Mouse (Mus musculus) hindbrain, embryonic 10.5 days (tissue): Measurements from ENCODE around the gene Epha6. TPM values are rescaled to one million over a fixed set of nuclear protein-coding genes. Genes with fewer than 3 reads are reported as not detected.

ENCODE experiments used
- DNase-seq: peaks from one replicate; pipeline ENCODE4 v3.0.0-alpha.2; 2017; ENCODE audit warnings: low spot score
- H3K27ac ChIP-seq: fragments of 300-500 bp; sonication (generic); 2 replicates; pipeline ENCODE4 v1.5.1; 2016; ENCODE audit warnings: mild to moderate bottlenecking, moderate library complexity
- H3K27me3 ChIP-seq: fragments of 300-500 bp; sonication (generic); 2 replicates; pipeline ENCODE4 v1.6.1; 2016; ENCODE audit warnings: mild to moderate bottlenecking; ENCODE audit not compliant: poor library complexity, insufficient read depth, severe bottlenecking
- H3K36me3 ChIP-seq: fragments of 300-500 bp; sonication (generic); 2 replicates; pipeline ENCODE4 v1.6.1; 2016; ENCODE audit warnings: mild to moderate bottlenecking, moderate library complexity
- H3K4me1 ChIP-seq: fragments of 300-500 bp; sonication (generic); replicated peaks from 2 replicates; pipeline ENCODE4 v1.6.1; 2016; ENCODE audit warnings: mild to moderate bottlenecking
- H3K4me3 ChIP-seq: fragments of 300-500 bp; sonication (generic); 2 replicates; pipeline ENCODE4 v1.5.1; 2016; ENCODE audit warnings: mild to moderate bottlenecking, moderate library complexity
- H3K9me3 ChIP-seq: fragments of 300-500 bp; sonication (generic); 2 replicates; pipeline ENCODE4 v1.6.1; 2016; ENCODE audit warnings: mild to moderate bottlenecking, moderate library complexity
- WGBS: fragments of 180-500 bp; shearing (Covaris S2); methylation state at CpG from one replicate; pipeline ENCODE4 v1.1.7; 2016; 5-methylcytosine and 5-hydroxymethylcytosine counted together
- polyA plus RNA-seq: library from polyadenylated mRNA; unstranded; fragments of >200 nt; fragmentation: Nextera tagmentation; extraction: Ambion mirVana; gene quantifications from 2 replicates; pipeline ENCODE4 v1.2.1, GENCODE M21; 2016

Epha6 gene
- polyA plus RNA-seq, 1 experiment from 2014 or later, result 1.7 TPM

- H3K27ac ChIP-seq, result no peak overlapping the region
- no peak for DNase-seq
- no peaks in the 10 kb centered on the region for H3K27me3 ChIP-seq
- H3K9me3 ChIP-seq, result no peaks in the 10 kb centered on the region
- no peak overlapping the region for H3K4me3 ChIP-seq
- no peaks in the 10 kb centered on the region for H3K36me3 ChIP-seq
- H3K4me1 ChIP-seq, result no peaks in the 10 kb centered on the region
- WGBS, result 87% methylated on average over 2 of the region's 2 CpGs
Measured at GRCm38 (mm10) chr16:59666938-59667337, 938.4 kb downstream of the Epha6 start.

GRCm38 (mm10) chr16:59643766-59644165 lies 961.6 kb downstream of the Epha6 start:
- no peaks in the 10 kb centered on the region for H3K9me3 ChIP-seq
- H3K36me3 ChIP-seq, result no peaks in the 10 kb centered on the region
- no peak overlapping the region for H3K4me3 ChIP-seq
- WGBS, result 47% methylated on average over 2 of the region's 2 CpGs
- no peak overlapping the region for H3K27ac ChIP-seq
- DNase-seq, result no peak
- H3K27me3 ChIP-seq, result no peaks in the 10 kb centered on the region
- H3K4me1 ChIP-seq, result no peaks in the 10 kb centered on the region

GRCm38 (mm10) chr16:59639985-59640384 lies 965.3 kb downstream of the Epha6 start:
- no peak overlapping the region for H3K27ac ChIP-seq
- peaks cover 11% of the 10 kb centered on the region for H3K4me1 ChIP-seq
- WGBS, result 92% methylated on average over 3 of the region's 3 CpGs
- no peaks in the 10 kb centered on the region for H3K9me3 ChIP-seq
- no peak overlapping the region for H3K4me3 ChIP-seq
- no peaks in the 10 kb centered on the region for H3K27me3 ChIP-seq
- no peak for DNase-seq
- H3K36me3 ChIP-seq, result no peaks in the 10 kb centered on the region

- WGBS, result under 1% methylated on average over 46 of the region's 46 CpGs
- H3K36me3 ChIP-seq, result no peaks in the 10 kb centered on the region
- H3K4me1 ChIP-seq, result peaks cover 11% of the 10 kb centered on the region
- no peaks in the 10 kb centered on the region for H3K27me3 ChIP-seq
- H3K9me3 ChIP-seq, result no peaks in the 10 kb centered on the region
- DNase-seq, result peak; percentile 95
- H3K4me3 ChIP-seq, result peak within 1 kb of the TSS; percentile 75
- H3K27ac ChIP-seq, result peak within 1 kb of the TSS; percentile 97
Measured at GRCm38 (mm10) chr16:59639102-59639691, 966.1 kb downstream of the Epha6 start, which contains the start of gene Arl6. Gene Arl6 (minus strand): TSS chr16:59639391.

- H3K36me3 ChIP-seq, result peaks cover 25% of the 10 kb centered on the region
- H3K9me3 ChIP-seq, result no peaks in the 10 kb centered on the region
- WGBS, result 89% methylated on average over 2 of the region's 2 CpGs
- H3K4me3 ChIP-seq, result no peak overlapping the region
- DNase-seq, result no peak
- H3K27ac ChIP-seq, result no peak overlapping the region
- H3K27me3 ChIP-seq, result no peaks in the 10 kb centered on the region
- H3K4me1 ChIP-seq, result peaks cover 11% of the 10 kb centered on the region
Measured at GRCm38 (mm10) chr16:59634598-59634997, 970.7 kb downstream of the Epha6 start.

- no peak overlapping the region for H3K4me3 ChIP-seq
- no peaks in the 10 kb centered on the region for H3K9me3 ChIP-seq
- H3K36me3 ChIP-seq, result no peaks in the 10 kb centered on the region
- WGBS, result 94% methylated on average over 2 of the region's 2 CpGs
- no peaks in the 10 kb centered on the region for H3K4me1 ChIP-seq
- no peaks in the 10 kb centered on the region for H3K27me3 ChIP-seq
- DNase-seq, result no peak
- no peak overlapping the region for H3K27ac ChIP-seq
Measured at GRCm38 (mm10) chr16:59621554-59621953, 983.8 kb downstream of the Epha6 start.

GRCm38 (mm10) chr16:59617167-59617566 lies 988.2 kb downstream of the Epha6 start:
- Histone ChIP-seq H3K9me3 (no peaks in the 10 kb centered on the region), H3K27ac (no peak overlapping the region), H3K36me3 (no peaks in the 10 kb centered on the region), H3K4me1 (no peaks in the 10 kb centered on the region), H3K4me3 (no peak overlapping the region), H3K27me3 (no peaks in the 10 kb centered on the region)
- WGBS, result 48% methylated on average over 3 of the region's 3 CpGs
- peak; percentile 16 for DNase-seq

GRCm38 (mm10) chr16:59615675-59616074 lies 989.7 kb downstream of the Epha6 start:
- Histone ChIP-seq H3K27ac (no peak overlapping the region), H3K4me3 (no peak overlapping the region), H3K27me3 (no peaks in the 10 kb centered on the region), H3K36me3 (0 out of 2 replicates have a peak, but pooled peaks cover 7% of the 10 kb centered on the region), H3K4me1 (no peaks in the 10 kb centered on the region), H3K9me3 (no peaks in the 10 kb centered on the region)
- WGBS, result 77% methylated on average over 3 of the region's 3 CpGs
- DNase-seq, result no peak

GRCm38 (mm10) chr16:59610750-59611149 lies 994.6 kb downstream of the Epha6 start:
- no peak for DNase-seq
- WGBS, result 80% methylated on average over 1 of the region's 1 CpGs
- no peak overlapping the region for H3K27ac ChIP-seq

GRCm38 (mm10) chr16:59604078-59604781 lies 1001.1 kb downstream of the Epha6 start:
- Histone ChIP-seq H3K4me3 (peak overlapping the region; percentile 27), H3K9me3 (no peaks in the 10 kb centered on the region), H3K27ac (peak overlapping the region; percentile 53), H3K4me1 (peaks cover 18% of the 10 kb centered on the region), H3K27me3 (peaks cover 10% of the 10 kb centered on the region), H3K36me3 (no peaks in the 10 kb centered on the region)
- peak; percentile 39 for DNase-seq
- 46% methylated on average over 15 of the region's 15 CpGs for WGBS

More at GRCm38 (mm10) chr16:59610750-59611149, 994.6 kb downstream of the Epha6 start:
- Histone ChIP-seq H3K4me3 (no peak overlapping the region), H3K4me1 (no peaks in the 10 kb centered on the region), H3K36me3 (0 out of 2 replicates have a peak, but pooled peaks cover 7% of the 10 kb centered on the region), H3K9me3 (no peaks in the 10 kb centered on the region), H3K27me3 (no peaks in the 10 kb centered on the region)
